Mouse (Mus musculus): ENCODE results near the gene Cdca4.

Gene Cdca4

GRCm38 (mm10) chr12:112798332-112798681, 30.9 kb downstream of the Cdca4 start:
- DNase-seq, result peak in 1 of 2 experiments; percentile 24

GRCm38 (mm10) chr12:112797672-112798331, 31.4 kb downstream of the Cdca4 start:
- DNase-seq, result peak in 1 of 2 experiments; percentile 43

GRCm38 (mm10) chr12:112796551-112797510, 32.4 kb downstream of the Cdca4 start:
- DNase-seq, result no peak

- DNase-seq, result no peak
These were observed 33.6 kb downstream of the Cdca4 start for GRCm38 (mm10) chr12:112795466-112796104.

- DNase-seq, result no peak
These were observed 34.2 kb downstream of the Cdca4 start for GRCm38 (mm10) chr12:112794998-112795397.

- no peak for DNase-seq
These were observed 34.8 kb downstream of the Cdca4 start for GRCm38 (mm10) chr12:112794356-112794816.

GRCm38 (mm10) chr12:112793601-112794355, 35.4 kb downstream of the Cdca4 start:
- peak; percentile 66 to 74 for DNase-seq

- DNase-seq, result no peak
These were observed 38.2 kb downstream of the Cdca4 start for GRCm38 (mm10) chr12:112791026-112791425.

GRCm38 (mm10) chr12:112774481-112774880, 54.7 kb downstream of the Cdca4 start:
- DNase-seq, result no peak

GRCm38 (mm10) chr12:112774026-112774425, 55.2 kb downstream of the Cdca4 start:
- DNase-seq, result no peak

- DNase-seq, result no peak
These were observed 55.9 kb downstream of the Cdca4 start for GRCm38 (mm10) chr12:112773366-112773765.

- DNase-seq, result no peak
These were observed 56.9 kb downstream of the Cdca4 start for GRCm38 (mm10) chr12:112772306-112772705.

GRCm38 (mm10) chr12:112770396-112770795, 58.8 kb downstream of the Cdca4 start:
- DNase-seq, result no peak

All from cerebellum, postnatal 14 days (tissue).